Mouse (Mus musculus) cerebellum, postnatal 4 days (tissue): Measurements from ENCODE around the gene Rabgap1l.

Source experiments
- DNase-seq, 2 experiments: peaks; one replicate each; pipeline ENCODE4 v3.0.0; 2022; ENCODE audit warnings: low spot score in 2 of 2, mixed read lengths in 1 of 2

Gene Rabgap1l

DNA sequence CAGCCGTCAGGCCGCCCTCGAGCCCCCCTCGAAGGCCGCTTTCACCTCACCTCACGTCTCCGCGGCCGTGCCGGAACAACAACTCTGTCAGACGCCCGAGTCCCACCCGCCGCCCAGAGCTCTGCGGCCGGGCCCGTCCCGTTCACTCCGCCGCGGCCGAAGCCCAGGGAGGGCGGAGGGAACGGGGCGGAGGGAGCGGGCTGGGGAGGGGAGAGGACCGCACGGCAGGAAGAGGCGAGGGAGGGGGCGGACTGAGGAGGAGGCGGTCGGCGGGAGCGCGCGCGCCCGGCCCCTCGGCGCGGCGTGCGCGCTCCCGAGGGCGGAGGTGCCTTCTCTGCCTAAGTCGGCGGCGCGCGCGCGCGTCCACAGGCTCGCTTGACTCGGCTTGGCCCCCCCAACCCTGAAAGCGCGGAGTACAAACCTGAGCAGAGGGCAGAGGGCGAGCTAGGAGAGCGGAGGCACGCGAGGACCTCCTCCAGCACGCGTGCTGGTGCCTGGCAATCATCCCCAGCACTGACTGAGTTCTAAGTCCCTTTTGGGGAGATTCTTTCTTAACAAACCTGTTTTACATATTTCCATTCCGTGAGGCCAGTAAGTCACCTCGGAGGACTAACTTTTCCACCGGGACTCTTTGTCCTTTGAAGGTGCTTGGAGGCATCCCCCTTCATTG lies at the start of gene Rabgap1l:
Gene Rabgap1l (minus strand): TSS at position 526 of the 670 bp plus-strand sequence.
- peak; percentile 47 to 86 for DNase-seq

DNA sequence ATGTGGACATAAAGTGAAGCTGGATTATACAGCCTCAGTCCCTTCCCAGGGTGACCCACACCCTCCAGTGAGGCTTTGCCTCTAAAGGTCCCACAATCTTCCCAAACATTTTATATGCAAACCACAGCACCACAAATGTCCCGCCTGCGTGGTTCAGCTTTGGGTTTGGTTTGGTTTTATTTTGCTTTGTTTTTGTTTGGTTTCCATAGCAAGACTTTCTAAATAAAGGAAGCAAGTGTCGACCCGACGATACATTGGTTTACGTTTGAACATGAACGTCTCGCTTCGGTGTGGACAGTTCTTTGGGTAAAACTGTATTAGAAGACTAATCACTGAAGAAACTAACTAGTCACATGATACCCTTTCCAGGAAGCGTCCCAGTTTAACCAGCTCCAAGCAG lies 49.6 kb upstream of the Rabgap1l start:
- DNase-seq: no peak

DNA sequence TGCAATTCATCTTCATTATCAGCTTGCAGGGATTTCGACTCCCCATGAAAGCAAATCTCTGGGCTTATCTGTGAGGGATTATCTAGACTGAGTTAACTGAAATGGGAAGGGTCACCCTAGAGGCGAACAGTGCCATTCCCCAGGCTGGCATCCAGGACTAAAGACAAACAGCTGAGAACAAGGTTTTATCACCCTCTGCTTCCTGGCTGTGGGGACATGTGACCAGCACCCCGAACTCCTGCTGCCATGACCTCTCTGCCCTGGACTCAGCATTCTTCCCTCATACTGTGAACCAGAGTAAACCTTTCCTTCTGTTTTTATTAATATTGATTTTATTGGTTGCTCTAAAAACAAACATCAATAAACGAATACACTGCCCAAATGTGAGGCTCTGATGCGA lies 47.6 kb upstream of the Rabgap1l start:
- no peak for DNase-seq

- no peak for DNase-seq
Observed at GRCm38 (mm10) chr1:160839095-160839494, 46.1 kb upstream of the Rabgap1l start.

DNA sequence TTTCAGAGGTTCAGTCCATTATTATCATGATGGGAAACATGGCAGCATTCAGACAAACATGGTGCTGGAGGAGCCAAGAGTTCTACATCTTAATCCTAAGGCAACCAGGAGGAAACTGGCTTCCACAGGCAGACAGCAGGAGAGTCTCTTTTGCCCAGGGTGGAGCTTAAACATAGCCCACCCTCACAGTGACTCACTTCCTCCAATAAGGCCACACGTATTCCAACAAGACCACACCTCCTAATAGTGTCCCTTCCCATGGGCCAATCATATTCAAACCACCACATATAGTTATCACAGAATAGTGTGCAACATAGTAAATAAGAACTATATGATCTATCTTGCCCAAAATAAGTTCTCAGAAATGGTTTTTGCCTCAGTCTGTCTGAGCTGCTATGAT lies 41.4 kb upstream of the Rabgap1l start:
- no peak for DNase-seq

DNA sequence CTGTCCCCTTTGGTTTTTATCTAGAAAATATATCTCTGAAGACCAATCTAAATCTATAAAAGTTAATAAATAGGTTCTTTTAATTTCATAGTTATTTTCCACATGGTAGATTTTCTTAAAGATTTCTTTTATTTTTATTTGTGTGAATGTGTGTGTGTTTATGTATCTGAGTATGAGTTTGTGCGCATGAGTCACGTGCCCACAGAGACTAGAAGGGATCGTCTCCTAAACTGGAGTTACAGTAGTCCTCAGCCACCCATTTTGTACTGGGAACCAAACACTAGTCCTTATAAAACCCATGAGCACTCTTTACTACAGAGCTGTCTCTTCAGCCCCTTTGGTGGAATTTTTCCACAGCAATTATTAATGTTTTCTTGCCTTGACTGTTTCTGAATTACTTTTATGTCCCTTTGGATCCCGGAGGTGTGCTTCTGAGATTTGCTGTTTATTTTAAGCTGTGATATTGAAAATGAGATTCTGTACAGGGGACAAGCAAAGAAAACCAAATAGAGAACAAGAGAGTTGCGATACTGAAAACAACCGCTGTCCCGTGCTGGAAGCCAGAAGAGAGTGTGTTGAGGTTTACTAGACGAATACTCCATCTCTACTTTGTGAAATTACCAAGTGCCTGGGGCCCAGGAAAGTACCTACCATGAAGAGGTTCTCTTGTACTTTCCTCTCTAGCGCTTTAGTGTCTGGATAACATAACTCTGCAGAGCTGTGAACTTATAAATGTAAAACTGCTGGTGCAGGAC lies 39.4 kb upstream of the Rabgap1l start:
- no peak for DNase-seq

- DNase-seq: no peak
Observed at GRCm38 (mm10) chr1:160830608-160831498, 37.8 kb upstream of the Rabgap1l start.

GRCm38 (mm10) chr1:160825441-160825856 lies 32.4 kb upstream of the Rabgap1l start:
- no peak for DNase-seq

DNA sequence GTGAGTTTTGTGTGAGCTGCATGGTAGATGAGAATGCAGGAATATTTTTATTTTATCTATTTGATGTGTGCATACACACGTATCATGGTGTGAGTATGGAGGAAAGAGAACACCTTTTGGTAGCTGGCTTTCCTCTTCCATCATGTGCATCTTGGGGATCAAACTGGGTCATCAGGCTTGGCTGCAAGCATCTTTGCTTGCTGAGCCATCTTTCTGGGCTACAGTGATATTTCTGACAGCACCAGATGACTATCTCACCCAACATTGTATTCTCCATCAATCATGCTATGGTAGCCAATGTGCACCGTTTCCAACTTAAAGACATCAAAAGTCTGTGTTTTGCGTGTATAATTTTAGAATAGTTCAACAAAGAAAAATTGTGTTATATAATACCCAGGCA lies 30.6 kb upstream of the Rabgap1l start:
- DNase-seq: no peak

DNA sequence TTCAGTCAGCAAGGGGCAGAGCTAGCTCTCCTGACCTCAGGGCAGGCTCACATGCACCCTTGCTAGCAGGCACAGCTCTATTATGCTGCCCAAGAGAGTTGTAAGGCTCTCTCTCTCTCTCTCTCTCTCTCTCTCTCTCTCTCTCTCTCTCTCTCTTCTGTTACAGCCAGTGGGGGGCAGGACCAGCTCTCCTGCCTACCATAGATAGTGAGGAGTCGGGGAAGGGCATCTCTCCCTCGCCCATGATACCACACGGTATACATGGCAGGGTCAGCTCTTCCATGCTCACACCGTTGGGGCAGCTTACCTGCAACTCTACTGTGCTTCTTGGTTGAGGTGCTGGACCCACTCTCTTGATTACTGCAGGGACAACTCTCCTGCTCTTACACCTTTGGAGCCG lies 21.2 kb upstream of the Rabgap1l start:
- DNase-seq: no peak

DNA sequence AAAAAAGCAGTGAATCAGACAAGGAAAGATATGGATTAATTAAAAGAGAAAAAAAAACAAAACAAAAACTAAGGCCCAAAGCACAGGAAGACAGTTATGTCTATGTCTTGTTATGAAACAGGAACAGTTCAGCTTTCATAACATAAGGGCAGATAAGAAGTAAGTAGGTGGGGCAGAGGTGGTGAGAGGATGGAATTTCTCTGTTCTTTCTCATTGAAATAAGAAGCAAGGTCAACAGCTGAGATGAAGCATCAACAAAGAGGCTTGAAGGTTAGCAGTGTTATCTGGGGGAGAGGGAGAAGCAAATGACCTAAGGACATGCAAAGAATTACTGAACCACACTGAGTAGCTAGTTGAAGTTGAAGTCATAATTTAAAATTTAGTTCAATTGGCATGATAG lies 19.4 kb upstream of the Rabgap1l start:
- no peak for DNase-seq

DNA sequence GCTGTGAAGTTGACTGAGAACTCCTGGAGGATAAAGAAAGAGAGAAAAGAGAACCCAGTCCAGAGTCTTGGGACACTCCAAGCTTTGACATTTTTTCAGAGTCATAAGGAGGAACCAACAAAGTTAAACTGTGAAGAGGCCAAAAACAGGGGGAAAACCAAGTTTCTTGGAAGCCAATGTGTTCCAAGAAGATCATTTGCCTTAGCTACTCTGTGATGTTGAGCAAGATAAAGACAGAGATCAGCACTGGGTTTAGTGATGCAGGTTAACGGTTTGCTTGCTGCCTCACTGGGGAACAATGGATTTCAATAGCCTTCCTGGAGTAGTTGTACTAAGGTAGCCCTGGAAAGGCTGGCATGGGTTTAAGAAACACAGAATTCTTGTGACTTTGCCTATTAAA lies 18.9 kb upstream of the Rabgap1l start:
- no peak for DNase-seq

GRCm38 (mm10) chr1:160805268-160805667 lies 12.3 kb upstream of the Rabgap1l start:
- DNase-seq: no peak

DNA sequence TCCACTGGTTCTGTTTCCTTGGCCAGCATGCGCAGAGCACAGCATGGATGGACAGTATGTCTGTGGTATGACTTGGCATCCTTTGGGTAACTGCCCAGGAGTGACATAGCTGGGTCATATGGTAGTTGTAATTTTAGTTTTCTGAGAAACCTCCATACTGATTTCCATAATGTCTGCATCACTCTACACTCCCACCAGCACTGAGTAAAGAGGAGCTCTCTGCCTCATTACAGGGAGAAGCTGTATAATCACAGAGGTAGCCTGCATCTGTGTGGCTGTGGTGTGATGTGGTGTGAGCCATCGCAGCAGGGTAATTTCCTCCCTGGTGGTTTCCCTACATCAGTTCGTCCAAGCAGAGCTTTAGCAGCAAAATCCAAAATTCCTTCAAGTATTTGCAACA lies 7.0 kb upstream of the Rabgap1l start:
- DNase-seq: no peak

DNA sequence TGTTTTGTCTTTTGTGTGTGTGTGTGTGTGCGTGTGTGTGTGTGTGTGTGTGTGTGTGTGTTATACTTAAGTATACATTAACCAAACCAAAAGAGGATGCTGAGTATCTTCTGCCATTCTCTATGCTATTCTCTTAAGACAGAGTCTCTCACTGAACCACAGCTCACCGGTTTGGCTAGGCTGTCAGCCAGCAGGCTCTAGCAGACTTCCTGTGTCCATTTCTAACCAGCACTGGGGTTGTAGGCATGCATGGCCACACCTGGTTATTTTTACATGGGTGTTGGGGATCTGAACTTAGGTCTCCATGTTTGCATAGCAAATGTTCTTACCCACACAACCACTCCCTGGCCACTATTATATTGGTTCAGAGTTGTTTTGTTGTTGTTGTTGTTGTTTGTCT lies 2.0 kb upstream of the Rabgap1l start:
- DNase-seq: no peak

GRCm38 (mm10) chr1:160793791-160794757 lies 1.1 kb upstream of the Rabgap1l start:
- no peak for DNase-seq

GRCm38 (mm10) chr1:160792156-160792685 lies 790 bp downstream of the Rabgap1l start:
- no peak for DNase-seq

DNA sequence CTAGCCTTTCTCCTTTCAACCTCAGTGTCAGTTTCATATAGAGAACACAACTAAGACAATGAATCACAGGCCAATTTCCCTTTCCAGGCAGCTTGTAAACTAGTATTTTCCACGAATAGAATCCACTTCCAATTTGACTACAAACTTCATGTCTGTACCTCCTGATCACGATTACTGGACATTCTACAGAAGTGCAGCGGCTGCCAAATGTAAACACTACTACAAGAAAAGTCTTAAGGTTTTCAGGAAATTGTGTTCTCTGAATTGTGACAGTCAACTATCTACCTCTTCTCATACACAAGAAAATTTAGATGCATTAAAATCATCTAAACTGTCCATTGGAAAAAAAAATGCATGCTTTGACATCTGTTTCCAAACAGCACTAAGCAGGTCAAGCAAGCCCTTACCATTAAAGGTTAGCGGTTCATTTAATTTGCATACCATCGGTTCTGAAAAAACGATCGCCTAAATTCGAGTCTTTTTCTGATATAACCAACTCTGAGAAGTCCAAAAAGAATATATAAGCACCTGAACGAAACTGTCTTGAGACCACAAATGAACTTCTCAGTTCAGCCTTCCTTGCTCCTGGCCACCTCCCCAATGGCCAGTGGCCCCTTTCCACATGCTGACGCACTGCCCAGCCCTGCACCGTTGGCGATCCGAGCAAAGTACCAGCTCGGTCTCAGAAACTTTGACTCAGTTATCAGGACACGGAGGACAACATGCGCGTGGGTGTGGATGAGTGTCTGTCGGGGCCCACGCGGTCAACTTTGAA lies 1.4 kb downstream of the Rabgap1l start:
- no peak for DNase-seq

DNA sequence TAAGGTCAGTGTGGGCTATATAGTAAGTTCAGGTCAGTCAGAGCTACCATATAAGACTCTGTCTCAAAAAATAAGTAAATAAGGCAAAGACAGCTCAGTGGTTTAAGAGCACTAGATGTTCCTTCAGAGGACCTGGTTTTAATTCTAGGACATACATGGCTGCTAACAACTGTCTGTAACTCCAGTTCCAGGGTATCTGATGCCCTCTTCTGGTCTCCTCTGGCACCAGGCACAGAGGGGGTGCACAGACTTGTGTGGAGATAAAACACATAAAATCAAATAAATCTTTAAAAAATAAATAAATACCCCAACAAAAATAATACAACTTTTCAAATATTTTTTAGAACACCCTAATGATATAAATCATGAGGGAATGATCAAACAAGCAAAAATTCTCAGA lies 2.4 kb downstream of the Rabgap1l start:
- DNase-seq: no peak

DNA sequence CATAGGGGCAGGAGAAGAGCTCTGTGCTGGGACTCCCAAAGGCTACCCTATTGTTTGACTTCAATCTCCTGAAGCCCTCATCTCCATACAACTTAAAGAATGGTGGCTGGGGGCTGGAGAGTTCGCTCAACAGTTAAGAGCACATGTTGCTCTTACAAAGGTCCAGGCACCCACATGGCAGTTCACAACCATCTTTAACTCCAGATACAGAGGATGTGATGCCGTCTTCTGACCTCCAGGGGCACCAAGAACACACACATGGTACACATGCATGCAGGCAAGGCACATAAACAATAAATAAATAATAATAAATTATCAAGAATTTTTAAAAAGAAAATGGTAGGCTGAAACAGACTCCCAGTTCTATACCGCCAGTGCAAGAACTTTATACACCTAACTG lies 3.1 kb downstream of the Rabgap1l start:
- DNase-seq: no peak
